Mouse (Mus musculus) adrenal gland, postnatal 25 days (tissue): ENCODE data around the gene Fnip1. TPM values are rescaled to one million over a fixed set of nuclear protein-coding genes. Genes with fewer than 3 reads are reported as not detected.
A peak's percentile ranks its signal among the peaks of the same experiment; 100 is the strongest.

ENCODE experiments used
- DNase-seq: peaks from one replicate; pipeline ENCODE4 v3.0.0; 2021; ENCODE audit warnings: mixed read lengths
- total RNA-seq: library from RNA; stranded (reverse); gene quantifications from 2 replicates; pipeline ENCODE4 v1.2.3, GENCODE M21; 2021

Fnip1 gene
- total RNA-seq, 1 experiment from 2014 or later = 27.6 TPM

DNA sequence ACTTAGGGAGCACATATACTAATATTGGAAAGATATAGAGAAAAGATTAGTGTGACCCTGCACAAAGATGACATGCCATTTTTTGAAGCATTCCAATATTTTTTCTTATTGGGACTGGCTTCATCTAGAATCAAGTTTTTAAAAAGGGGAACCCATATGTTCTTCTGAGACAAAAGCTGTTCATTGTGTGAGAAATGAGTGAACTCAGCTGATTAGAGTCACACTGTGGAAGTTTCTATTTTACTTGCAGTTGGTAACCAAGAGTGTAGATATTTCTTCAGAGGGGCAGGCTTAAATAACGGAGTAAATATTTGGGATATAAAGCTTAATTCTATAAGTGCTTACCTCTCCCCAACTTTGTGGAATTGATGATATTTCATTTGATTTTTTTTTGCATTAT, 20.2 kb downstream of the Fnip1 start:
- DNase-seq = no peak

- no peak for DNase-seq
Observed at GRCm38 (mm10) chr11:54464557-54465244, 26.7 kb downstream of the Fnip1 start.

- no peak for DNase-seq
Observed at GRCm38 (mm10) chr11:54472231-54472630, 34.2 kb downstream of the Fnip1 start.

- no peak for DNase-seq
Observed at GRCm38 (mm10) chr11:54478414-54478813, 40.4 kb downstream of the Fnip1 start.

- DNase-seq = no peak
Observed at GRCm38 (mm10) chr11:54486041-54486440, 48.0 kb downstream of the Fnip1 start.

GRCm38 (mm10) chr11:54491946-54492558, 54.1 kb downstream of the Fnip1 start:
- DNase-seq = no peak

DNA sequence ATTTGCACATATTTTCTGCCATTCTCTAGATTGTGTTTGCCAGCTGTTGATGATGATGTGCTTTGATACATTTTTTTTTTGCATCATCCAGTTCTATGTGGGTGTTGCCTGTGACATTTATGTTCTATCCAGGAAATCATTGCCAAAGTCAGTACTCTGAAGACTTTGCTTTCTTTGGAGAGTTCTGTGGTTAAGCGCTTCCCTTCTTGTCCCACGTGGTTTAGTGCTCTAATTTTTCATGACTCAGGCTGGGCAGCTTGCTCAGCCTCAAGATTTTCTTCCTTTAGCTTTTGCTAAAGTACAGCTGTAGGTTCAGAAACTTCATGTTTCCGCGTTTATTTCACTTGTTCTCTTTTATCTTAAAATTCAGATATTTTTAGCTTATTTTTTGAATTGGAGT, 54.6 kb downstream of the Fnip1 start:
- DNase-seq = no peak

GRCm38 (mm10) chr11:54499838-54500237, 61.8 kb downstream of the Fnip1 start:
- DNase-seq = no peak

DNA sequence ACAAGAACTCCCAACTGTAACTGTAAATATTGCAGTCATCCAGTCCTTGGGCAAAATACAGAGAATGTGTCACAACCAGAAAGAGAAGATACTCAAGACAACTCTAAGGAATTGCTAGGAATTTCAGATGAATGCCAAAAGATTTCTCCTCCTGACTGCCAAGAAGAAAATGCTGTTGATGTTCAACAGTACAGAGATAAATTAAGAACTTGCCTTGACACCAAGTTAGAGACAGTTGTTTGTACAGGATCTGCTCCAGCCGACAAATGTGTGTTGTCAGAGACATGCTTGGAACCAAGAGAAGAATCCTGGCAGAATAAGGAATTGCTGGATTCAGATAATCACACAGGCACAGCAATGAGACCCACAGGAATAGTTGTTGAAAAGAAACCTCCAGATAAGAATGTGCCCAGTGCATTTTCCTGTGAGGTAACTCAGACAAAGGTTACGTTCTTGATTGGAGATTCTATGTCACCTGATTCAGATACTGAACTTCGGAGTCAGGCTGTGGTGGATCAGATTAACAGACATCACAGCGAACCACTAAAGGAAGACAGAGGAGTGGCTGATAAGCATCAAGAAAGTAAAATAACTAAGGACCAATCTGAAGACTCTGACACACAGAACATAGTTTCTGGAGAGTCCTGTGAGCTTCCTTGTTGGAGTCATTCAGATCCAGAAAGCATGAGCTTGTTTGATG, 64.7 kb downstream of the Fnip1 start:
- no peak for DNase-seq

- no peak for DNase-seq
Observed at GRCm38 (mm10) chr11:54513584-54513983, 75.6 kb downstream of the Fnip1 start.

- DNase-seq = no peak
Observed at GRCm38 (mm10) chr11:54521927-54522528, 84.0 kb downstream of the Fnip1 start.

- peak; percentile 98 for DNase-seq
Observed at GRCm38 (mm10) chr11:54522529-54523430, 84.8 kb downstream of the Fnip1 start, which contains the start of gene Rapgef6. Gene Rapgef6, plus strand, starts transcription at chr11:54522847.

DNA sequence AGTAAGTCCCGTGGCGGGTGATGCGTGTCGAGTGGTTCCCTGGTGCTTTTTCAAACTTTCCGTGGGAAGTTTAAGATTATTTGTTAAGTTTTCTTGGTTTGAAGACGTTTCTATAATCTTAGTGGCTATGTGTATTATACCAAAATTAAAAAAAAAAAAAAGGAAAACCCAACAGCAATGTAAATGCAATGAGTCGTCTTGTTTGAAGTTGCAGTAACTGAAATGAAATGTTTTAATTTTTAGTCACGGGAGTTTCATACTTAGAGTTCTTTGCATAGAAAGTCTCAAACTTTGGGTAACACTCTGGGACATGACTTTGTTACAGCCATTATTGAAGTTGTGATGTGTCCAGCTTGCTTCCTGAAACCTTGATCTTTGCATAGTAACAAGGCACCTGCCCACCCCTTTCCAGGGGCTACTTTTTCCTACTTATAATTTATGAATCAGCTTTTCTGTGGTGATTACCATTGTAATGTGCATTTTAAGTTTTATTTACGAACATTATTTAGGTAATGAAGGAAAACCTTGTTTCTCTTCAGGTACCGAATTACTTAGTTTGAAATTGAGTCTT, 85.5 kb downstream of the Fnip1 start:
- DNase-seq = no peak

- no peak for DNase-seq
Observed at GRCm38 (mm10) chr11:54528002-54528401, 90.0 kb downstream of the Fnip1 start.

DNA sequence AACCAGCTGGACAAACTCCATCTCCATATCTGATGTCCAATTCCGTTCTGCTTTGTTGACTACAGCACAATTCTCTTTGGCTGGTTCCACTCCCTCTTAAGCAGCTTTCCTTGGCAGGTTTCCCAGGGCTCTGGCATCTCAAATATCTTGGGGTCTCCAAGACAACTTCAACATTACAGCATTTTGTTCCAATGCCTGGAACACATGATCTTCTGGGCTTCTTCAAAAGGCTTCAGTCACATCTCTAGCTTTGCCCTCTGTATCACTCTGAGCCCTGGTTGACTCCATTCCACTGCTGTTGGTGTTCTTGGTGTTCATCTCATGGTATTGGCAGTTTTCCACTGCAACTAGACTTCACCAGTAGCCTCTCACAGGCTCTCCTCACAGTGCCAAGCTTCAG, 92.4 kb downstream of the Fnip1 start:
- no peak for DNase-seq

GRCm38 (mm10) chr11:54530916-54531315, 92.9 kb downstream of the Fnip1 start:
- no peak for DNase-seq

DNA sequence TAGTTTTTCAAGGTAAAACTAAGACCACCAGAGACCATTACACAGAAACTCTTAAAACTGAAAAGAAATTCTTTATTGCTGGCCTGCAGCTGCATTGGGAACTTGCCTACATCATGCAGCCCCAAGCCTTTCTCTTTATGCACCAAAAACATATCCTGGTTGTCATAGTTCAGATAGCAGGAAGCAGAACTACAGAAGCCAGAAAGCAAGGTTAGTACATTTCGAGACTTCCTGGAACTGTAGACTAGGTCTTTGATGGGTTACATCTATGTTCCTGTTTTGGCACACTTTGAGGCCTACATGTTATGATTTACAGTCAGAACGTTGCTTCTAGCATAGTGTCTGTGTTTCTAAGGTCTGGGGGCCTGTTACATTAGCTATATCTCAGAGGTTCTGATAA, 95.8 kb downstream of the Fnip1 start:
- DNase-seq = no peak

- peak; percentile 73 for DNase-seq
Observed at GRCm38 (mm10) chr11:54534871-54535270, 96.9 kb downstream of the Fnip1 start.

- no peak for DNase-seq
Observed at GRCm38 (mm10) chr11:54539031-54539430, 101.0 kb downstream of the Fnip1 start.

- no peak for DNase-seq
Observed at GRCm38 (mm10) chr11:54539486-54539885, 101.5 kb downstream of the Fnip1 start.

GRCm38 (mm10) chr11:54540328-54540727, 102.3 kb downstream of the Fnip1 start:
- no peak for DNase-seq

DNA sequence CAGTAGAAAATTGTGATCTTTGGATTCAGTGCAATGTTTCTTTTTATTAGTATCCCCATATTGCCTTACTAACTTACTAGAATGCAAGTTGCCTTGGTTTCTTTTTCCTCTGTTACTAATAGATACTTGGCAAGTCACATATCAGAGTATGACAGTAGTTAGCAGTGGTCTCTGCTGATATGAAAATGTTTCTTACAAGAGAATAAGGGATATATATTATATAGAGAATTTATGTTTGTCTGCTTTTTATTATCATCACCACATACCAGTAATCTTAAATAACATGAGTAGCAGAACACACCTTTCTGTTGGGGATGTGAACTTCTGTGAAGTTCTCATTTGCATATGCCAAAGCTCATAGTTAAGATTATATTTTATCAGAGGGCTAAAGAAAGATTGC, 104.4 kb downstream of the Fnip1 start:
- DNase-seq = no peak
